Mouse (Mus musculus) right cerebral cortex, postnatal 14 days (tissue): ENCODE results near the gene Fcgr3.

Experiments used
- DNase-seq: peaks from one replicate; pipeline ENCODE4 v3.0.0; 2022

Gene Fcgr3

DNA sequence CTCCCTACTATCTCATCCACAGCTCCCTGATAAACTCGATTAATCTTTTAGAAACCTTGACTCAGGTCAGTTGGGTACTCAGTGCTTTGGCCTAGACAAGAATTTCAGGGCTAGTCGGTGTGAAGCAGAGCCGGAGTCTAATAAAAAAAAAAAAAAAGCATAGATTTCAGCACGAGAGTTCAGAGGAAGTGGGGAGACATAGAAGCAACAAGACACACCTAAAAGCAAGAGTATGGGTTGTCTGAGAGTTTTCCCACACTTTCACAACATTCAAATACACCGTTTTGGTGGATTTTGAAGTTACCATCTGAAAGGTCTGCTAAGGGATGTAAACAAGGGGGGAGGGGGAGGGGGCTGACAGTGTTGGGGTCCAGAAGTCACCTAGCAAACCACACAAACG, 59.7 kb downstream of the Fcgr3 start:
- no peak for DNase-seq
